Mouse (Mus musculus) bone marrow macrophage, adult 2 months (primary cell): ENCODE measurements around the gene Nxt1.

Experiments
- CTCF ChIP-seq: IDR thresholded peaks from 2 replicates; pipeline ENCODE4 v1.5.1; 2012; ENCODE audit warnings: low read depth, mild to moderate bottlenecking, low read length, moderate library complexity
- POLR2A ChIP-seq: IDR thresholded peaks from 2 replicates; pipeline ENCODE4 v1.6.1; 2012; ENCODE audit warnings: mild to moderate bottlenecking, low read depth, low read length, borderline replicate concordance

- TF ChIP-seq CTCF (0 out of 2 replicates have a peak, but pooled peaks have one; percentile 19), POLR2A (no peak)
Measured at GRCm38 (mm10) chr2:148654961-148655360, 17.4 kb upstream of the Nxt1 start.
